Mouse (Mus musculus): Measurements from ENCODE around the gene Tex11.
"Not testable (repeated sequence)": the region's sequence is repeated elsewhere in the genome, so short reads cannot be mapped to it uniquely, and the experiment has no call there.

Gene Tex11

GRCm38 (mm10) chrX:101059541-101059940, at the start of gene Tex11:
Gene Tex11, minus strand, starts transcription at chrX:101059667.
- no peak for DNase-seq (ENCODE audit: low read depth)

- DNase-seq (ENCODE audit: low read depth) = no peak
Observed at GRCm38 (mm10) chrX:101085920-101086319, 26.5 kb upstream of the Tex11 start, which contains the start of gene Slc7a3. Gene Slc7a3, minus strand, starts transcription at chrX:101086020.

- not testable (repeated sequence) for DNase-seq (ENCODE audit: low read depth)
Observed at GRCm38 (mm10) chrX:101085211-101085610, 25.7 kb upstream of the Tex11 start.

DNA sequence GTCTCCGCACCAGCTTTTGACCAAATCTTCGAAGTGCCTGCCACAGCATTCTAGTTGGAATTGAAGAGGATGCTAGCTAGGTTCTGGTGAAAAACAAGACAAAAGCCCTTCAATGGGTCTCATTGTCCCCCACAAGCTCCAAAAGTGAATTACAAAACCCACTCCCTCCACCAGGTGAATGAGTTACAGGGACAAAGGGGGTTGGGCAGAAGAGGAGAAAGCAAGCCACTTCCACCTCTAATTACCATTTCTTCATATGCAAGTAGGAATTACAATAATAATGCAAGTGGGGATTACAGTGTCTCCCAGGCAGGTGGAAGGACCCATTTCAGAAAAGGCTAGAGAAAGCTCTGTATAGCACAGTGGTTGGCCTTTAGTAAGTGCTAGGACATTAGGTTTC, 24.7 kb upstream of the Tex11 start:
- no peak for DNase-seq (ENCODE audit: low read depth)

GRCm38 (mm10) chrX:101065245-101065644, 5.8 kb upstream of the Tex11 start:
- DNase-seq (ENCODE audit: low read depth) = no peak

DNA sequence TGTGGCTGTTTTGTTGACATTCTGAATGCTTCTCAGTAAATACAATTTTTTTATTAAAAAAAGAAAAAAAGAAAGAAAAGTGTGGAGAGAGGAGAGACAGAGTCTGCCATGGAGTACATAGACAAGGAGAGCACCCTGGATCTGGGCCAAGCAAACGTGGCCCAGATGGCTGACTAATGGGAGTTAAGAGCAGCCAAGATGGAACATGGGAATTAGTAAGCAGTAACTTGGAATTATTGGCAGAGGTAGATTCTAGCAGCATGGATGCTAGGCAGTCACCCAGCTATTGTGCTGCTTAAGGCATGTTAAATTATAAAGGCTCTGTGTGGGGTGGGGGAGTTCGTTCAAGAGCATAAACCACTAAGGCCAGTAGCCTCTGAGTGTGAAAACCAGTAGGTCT, 4.0 kb upstream of the Tex11 start:
- DNase-seq (ENCODE audit: low read depth) = no peak

- no peak for DNase-seq (ENCODE audit: low read depth)
Observed at GRCm38 (mm10) chrX:100943640-100944039, 115.8 kb downstream of the Tex11 start.

- no peak for DNase-seq (ENCODE audit: low read depth)
Observed at GRCm38 (mm10) chrX:100839211-100839610, 220.3 kb downstream of the Tex11 start.

GRCm38 (mm10) chrX:100832806-100833205, 226.7 kb downstream of the Tex11 start:
- DNase-seq (ENCODE audit: low read depth) = no peak

DNA sequence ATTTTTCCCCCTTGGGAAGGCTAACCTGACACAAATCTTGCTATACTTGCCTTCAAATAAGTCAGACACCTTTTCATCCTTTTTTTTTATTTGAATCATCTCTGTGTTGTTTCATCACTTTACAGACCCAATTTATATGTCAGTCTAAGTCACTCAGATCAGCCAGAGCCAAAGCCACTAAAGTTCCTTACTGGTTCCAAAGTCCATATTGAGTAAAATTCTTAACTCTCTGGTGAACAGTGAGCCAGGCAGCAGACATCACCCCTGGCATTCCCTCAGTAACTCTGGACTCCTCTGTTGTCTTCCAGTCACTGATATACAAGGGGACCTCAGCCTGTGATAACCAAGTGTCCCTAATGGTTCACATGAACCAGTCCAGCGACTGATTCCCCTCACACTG, 233.9 kb downstream of the Tex11 start:
- no peak for DNase-seq (ENCODE audit: low read depth)

- no peak for DNase-seq (ENCODE audit: low read depth)
Observed at GRCm38 (mm10) chrX:100821149-100821548, 238.3 kb downstream of the Tex11 start.

GRCm38 (mm10) chrX:100818681-100819080, 240.8 kb downstream of the Tex11 start:
- no peak for DNase-seq (ENCODE audit: low read depth)

- DNase-seq (ENCODE audit: low read depth) = no peak
Observed at GRCm38 (mm10) chrX:100815766-100816165, 243.7 kb downstream of the Tex11 start.

GRCm38 (mm10) chrX:100814139-100814538, 245.3 kb downstream of the Tex11 start:
- DNase-seq (ENCODE audit: low read depth) = no peak

DNA sequence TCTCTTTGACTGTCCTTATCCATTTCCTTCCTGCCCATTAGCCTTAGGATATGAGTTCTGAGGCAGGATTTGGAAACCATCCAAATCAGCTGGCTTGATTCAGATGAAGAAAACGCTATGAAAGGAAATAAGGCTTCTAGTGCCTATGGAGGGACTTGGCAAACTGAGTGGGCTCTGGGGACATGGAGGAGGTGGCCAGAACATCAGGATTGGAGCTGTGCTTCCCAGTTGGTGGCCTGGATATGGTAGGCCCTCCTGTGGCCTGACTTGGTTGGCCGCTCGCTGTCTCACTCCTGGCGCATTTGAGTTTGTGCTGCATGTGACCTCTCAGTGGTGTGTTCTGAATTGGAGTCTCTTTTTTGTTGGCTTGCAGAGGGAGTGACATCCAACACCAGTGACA, 248.3 kb downstream of the Tex11 start:
- no peak for DNase-seq (ENCODE audit: low read depth)

DNA sequence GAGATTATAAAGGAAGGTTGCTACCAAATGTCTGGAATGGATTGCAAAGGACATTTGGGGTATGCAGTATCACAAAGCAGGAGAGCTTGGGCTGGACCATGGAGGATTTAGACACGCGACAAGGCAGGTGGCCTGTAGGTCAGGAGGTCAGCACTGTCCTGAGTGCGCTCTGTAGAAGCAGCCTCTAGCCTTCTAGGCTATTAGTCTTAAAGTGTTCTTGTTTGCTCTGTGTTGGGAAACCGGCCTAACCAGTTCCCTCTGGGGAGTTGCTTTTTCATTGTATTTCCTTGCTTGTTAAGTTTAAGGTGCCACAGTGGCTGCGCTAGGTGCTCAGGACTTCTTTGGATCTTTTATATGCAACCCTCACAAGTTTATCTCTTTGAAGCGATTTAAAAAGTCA, 257.4 kb downstream of the Tex11 start:
- DNase-seq (ENCODE audit: low read depth) = no peak

DNA sequence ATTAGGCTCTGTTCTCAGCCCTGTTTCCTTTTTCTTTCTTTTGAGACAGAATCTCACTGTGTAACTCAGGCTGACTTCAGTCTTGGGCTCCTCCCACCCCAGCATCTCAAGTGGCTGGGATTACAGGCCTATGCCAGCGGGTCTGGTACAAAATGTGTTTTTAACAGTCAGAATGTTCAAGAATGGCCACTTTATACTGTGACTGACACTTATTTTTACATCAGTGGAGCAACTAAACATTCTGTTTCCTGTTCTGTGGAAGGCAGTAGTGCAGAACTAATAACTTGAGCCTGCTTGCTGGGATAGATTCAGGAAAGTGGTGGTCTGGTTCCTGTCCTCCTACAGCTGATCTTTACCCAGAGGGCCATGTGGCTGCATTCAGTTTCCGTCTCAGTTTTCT, 258.8 kb downstream of the Tex11 start:
- DNase-seq (ENCODE audit: low read depth) = no peak

GRCm38 (mm10) chrX:100797851-100798527, 261.5 kb downstream of the Tex11 start:
- DNase-seq (ENCODE audit: low read depth) = no peak

GRCm38 (mm10) chrX:100797370-100797769, 262.1 kb downstream of the Tex11 start:
- DNase-seq (ENCODE audit: low read depth) = no peak

DNA sequence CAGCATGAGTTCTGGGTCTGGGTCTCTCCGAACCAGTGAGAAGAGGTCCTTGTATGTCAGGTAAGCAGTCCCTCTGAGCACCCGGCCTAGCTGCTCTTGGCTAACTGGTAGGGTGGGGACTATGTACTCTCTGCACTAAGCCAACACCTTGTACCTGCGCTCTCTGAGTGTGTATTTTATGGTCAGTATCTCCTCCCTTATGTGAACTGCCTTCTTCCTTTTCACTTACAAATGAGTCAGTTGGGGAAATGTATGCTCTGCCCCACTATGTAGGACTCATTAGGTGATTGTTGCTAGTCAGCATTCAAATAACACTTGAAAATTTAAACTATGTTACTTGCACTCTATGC, 262.8 kb downstream of the Tex11 start:
- DNase-seq (ENCODE audit: low read depth) = no peak

DNA sequence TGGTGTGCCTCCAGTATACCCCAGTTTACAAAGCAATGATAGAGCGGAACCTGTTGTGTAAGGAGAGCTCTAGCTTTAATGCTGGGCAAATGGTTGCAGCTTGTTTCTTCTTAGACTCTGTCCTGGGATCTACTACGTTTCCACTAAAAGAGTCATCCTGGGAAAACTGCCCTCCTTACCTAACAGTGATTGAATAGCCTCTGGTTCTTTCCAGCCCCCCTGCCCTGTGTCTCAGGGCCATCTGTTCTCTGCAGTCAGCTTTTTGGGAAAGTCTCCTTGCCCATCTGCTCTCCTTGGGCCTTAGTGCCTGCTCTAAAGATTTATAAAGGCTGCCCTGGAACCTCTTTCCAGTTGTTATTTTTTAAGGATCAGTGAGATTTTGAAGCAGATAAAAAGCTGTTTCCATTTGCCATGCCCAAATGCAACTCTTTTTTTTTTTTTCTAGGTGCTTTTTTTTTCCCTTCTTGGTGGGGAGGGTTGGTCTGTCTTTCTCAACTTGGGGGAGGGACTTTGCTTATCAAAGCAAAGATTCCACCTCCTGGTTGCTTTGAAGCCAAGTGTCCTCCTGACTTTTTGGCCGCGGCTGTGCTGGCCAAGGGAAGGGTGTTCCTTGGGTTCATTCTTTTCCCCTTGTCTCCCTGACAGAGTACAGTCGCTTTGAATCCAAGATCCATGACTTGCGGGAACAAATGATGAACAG, 263.3 kb downstream of the Tex11 start:
- no peak for DNase-seq (ENCODE audit: low read depth)

- DNase-seq (ENCODE audit: low read depth) = no peak
Observed at GRCm38 (mm10) chrX:100789322-100789721, 270.1 kb downstream of the Tex11 start.

Measured in fibroblast of lung, adult 2 months (primary cell).